Mouse (Mus musculus) embryo, embryonic 11.5 days (tissue): ENCODE results near the gene Cyp2d10.
"Not testable (repeated sequence)": the region's sequence is repeated elsewhere in the genome, so short reads cannot be mapped to it uniquely, and the experiment has no call there.

ENCODE experiments used
- DNase-seq: peaks from one replicate; pipeline ENCODE4 v3.0.0-alpha.2; 2012; ENCODE audit warnings: low read depth, low spot score

Gene Cyp2d10

GRCm38 (mm10) chr15:82401516-82401915, 5.5 kb downstream of the Cyp2d10 start:
- DNase-seq = no peak

- DNase-seq = not testable (repeated sequence)
Observed at GRCm38 (mm10) chr15:82395955-82396354, 11.0 kb downstream of the Cyp2d10 start.

GRCm38 (mm10) chr15:82393922-82394321, 13.1 kb downstream of the Cyp2d10 start, which contains the start of gene Cyp2d11:
Gene Cyp2d11, minus strand, starts transcription at chr15:82394022.
- DNase-seq = not testable (repeated sequence)

GRCm38 (mm10) chr15:82389916-82390315, 17.1 kb downstream of the Cyp2d10 start:
- DNase-seq = not testable (repeated sequence)

- no peak for DNase-seq
Observed at GRCm38 (mm10) chr15:82385729-82386128, 21.3 kb downstream of the Cyp2d10 start.

GRCm38 (mm10) chr15:82382441-82382840, 24.6 kb downstream of the Cyp2d10 start:
- DNase-seq = no peak

GRCm38 (mm10) chr15:82380714-82381062, 26.3 kb downstream of the Cyp2d10 start:
- no peak for DNase-seq

GRCm38 (mm10) chr15:82379871-82380713, 26.9 kb downstream of the Cyp2d10 start, which contains the start of gene Cyp2d22:
Gene Cyp2d22, minus strand, starts transcription at chr15:82380260.
- DNase-seq = no peak

GRCm38 (mm10) chr15:82379511-82379870, 27.5 kb downstream of the Cyp2d10 start:
- DNase-seq = no peak

GRCm38 (mm10) chr15:82378261-82379180, 28.5 kb downstream of the Cyp2d10 start:
- DNase-seq = no peak

GRCm38 (mm10) chr15:82377701-82378100, 29.3 kb downstream of the Cyp2d10 start:
- no peak for DNase-seq

GRCm38 (mm10) chr15:82376393-82377138, 30.4 kb downstream of the Cyp2d10 start:
- no peak for DNase-seq

GRCm38 (mm10) chr15:82375855-82376254, 31.1 kb downstream of the Cyp2d10 start:
- no peak for DNase-seq

- DNase-seq = no peak
Observed at GRCm38 (mm10) chr15:82374437-82374836, 32.6 kb downstream of the Cyp2d10 start.

- no peak for DNase-seq
Observed at GRCm38 (mm10) chr15:82372991-82373390, 34.0 kb downstream of the Cyp2d10 start.

- no peak for DNase-seq
Observed at GRCm38 (mm10) chr15:82372446-82372845, 34.5 kb downstream of the Cyp2d10 start.

- DNase-seq = no peak
Observed at GRCm38 (mm10) chr15:82368851-82369250, 38.1 kb downstream of the Cyp2d10 start.

GRCm38 (mm10) chr15:82368146-82368545, 38.8 kb downstream of the Cyp2d10 start:
- no peak for DNase-seq

- DNase-seq = not testable (repeated sequence)
Observed at GRCm38 (mm10) chr15:82364561-82364960, 42.4 kb downstream of the Cyp2d10 start.

- not testable (repeated sequence) for DNase-seq
Observed at GRCm38 (mm10) chr15:82363801-82364200, 43.2 kb downstream of the Cyp2d10 start.

- DNase-seq = no peak
Observed at GRCm38 (mm10) chr15:82362234-82362633, 44.8 kb downstream of the Cyp2d10 start.
